Mouse (Mus musculus): ENCODE data around the gene Ehhadh. TPM values are rescaled to one million over a fixed set of nuclear protein-coding genes. Genes with fewer than 3 reads are reported as not detected.
"Not testable (repeated sequence)": the region's sequence is repeated elsewhere in the genome, so short reads cannot be mapped to it uniquely, and the experiment has no call there.

Gene Ehhadh
- total and polyA plus RNA-seq, 2 experiments from 2014 or later = 4.3 to 6.5 TPM

- H3K27me3 ChIP-seq (ENCODE audit: control insufficient read depth, insufficient read depth, low read length) = no peaks in the 10 kb centered on the region
- 2% methylated on average over 47 of the region's 47 CpGs for WGBS
- H3K27ac ChIP-seq (ENCODE audit: low read depth) = peak within 1 kb of the TSS; percentile 86
- DNase-seq (ENCODE audit: low spot score) (peak; percentile 94), ATAC-seq (ENCODE audit: insufficient read depth, low read depth) (peak; percentile 99)
- H3K4me3 ChIP-seq (ENCODE audit: low read depth, low read length) = peak within 1 kb of the TSS; percentile 94
- H3K9me3 ChIP-seq (replicated peaks; ENCODE audit: control insufficient read depth, low read length) = no peaks in the 10 kb centered on the region
- TF ChIP-seq CTCF (IDR thresholded peaks at IDR 0.05; ENCODE audit: low read depth) = no peak
- TF ChIP-seq EP300 (IDR thresholded peaks at IDR 0.05; ENCODE audit: low read depth) = peak; percentile 44; the same call in 1 of the 2 replicates
- H3K4me1 ChIP-seq (ENCODE audit: control insufficient read depth, insufficient read depth) = peaks cover 9% of the 10 kb centered on the region; the same call in 1 of the 2 replicates
- peak within 1 kb of the TSS; percentile 85 for H3K9ac ChIP-seq (replicated peaks; ENCODE audit: low read depth, low read length)
- peaks cover under 1% of the 10 kb centered on the region; the same call in 1 of the 2 replicates for H3K36me3 ChIP-seq (replicated peaks; ENCODE audit: control insufficient read depth, insufficient read depth, low read length)
- H3K4me2 ChIP-seq (ENCODE audit: low read depth, low read length) = peak within 1 kb of the TSS; percentile 90
Measured at GRCm38 (mm10) chr16:21793875-21794696, 6.5 kb upstream of the Ehhadh start, which contains the start of gene Map3k13. TSS of gene Map3k13 (plus strand) at chr16:21794346.

GRCm38 (mm10) chr16:21793080-21793810 is 5.6 kb upstream of the Ehhadh start:
- H3K9me3 ChIP-seq (replicated peaks; ENCODE audit: control insufficient read depth, low read length); H3K4me1 ChIP-seq (ENCODE audit: control insufficient read depth, insufficient read depth); ATAC-seq (ENCODE audit: insufficient read depth, low read depth); H3K27me3 ChIP-seq (ENCODE audit: control insufficient read depth, insufficient read depth, low read length); DNase-seq (ENCODE audit: low spot score); H3K36me3 ChIP-seq (replicated peaks; ENCODE audit: control insufficient read depth, insufficient read depth, low read length): not testable (repeated sequence)
- 23% methylated on average over 2 of the region's 2 CpGs for WGBS
- peak overlapping the region; percentile 86 for H3K27ac ChIP-seq (ENCODE audit: low read depth)
- peak overlapping the region; percentile 85 for H3K9ac ChIP-seq (replicated peaks; ENCODE audit: low read depth, low read length)
- peak overlapping the region; percentile 90 for H3K4me2 ChIP-seq (ENCODE audit: low read depth, low read length)
- H3K4me3 ChIP-seq (ENCODE audit: low read depth, low read length) = peak overlapping the region; percentile 94

GRCm38 (mm10) chr16:21791779-21792178 is 4.2 kb upstream of the Ehhadh start:
- no peak for ATAC-seq (ENCODE audit: insufficient read depth, low read depth)
- Histone ChIP-seq H3K9ac (replicated peaks; ENCODE audit: low read depth, low read length) (no peak overlapping the region), H3K9me3 (replicated peaks; ENCODE audit: control insufficient read depth, low read length) (no peaks in the 10 kb centered on the region), H3K4me1 (ENCODE audit: control insufficient read depth, insufficient read depth) (peaks cover 9% of the 10 kb centered on the region; the same call in 1 of the 2 replicates), H3K4me3 (ENCODE audit: low read depth, low read length) (no peak overlapping the region), H3K36me3 (replicated peaks; ENCODE audit: control insufficient read depth, insufficient read depth, low read length) (no peaks in the 10 kb centered on the region), H3K4me2 (ENCODE audit: low read depth, low read length) (no peak overlapping the region), H3K27me3 (ENCODE audit: control insufficient read depth, insufficient read depth, low read length) (no peaks in the 10 kb centered on the region), H3K27ac (ENCODE audit: low read depth) (no peak overlapping the region)
- no peak for DNase-seq (ENCODE audit: low spot score)
- WGBS = 13% methylated on average over 3 of the region's 3 CpGs
- no peak for TF ChIP-seq CTCF (IDR thresholded peaks at IDR 0.05; ENCODE audit: low read depth)
- TF ChIP-seq EP300 (IDR thresholded peaks at IDR 0.05; ENCODE audit: low read depth) = no peak

GRCm38 (mm10) chr16:21790469-21790868 is 2.9 kb upstream of the Ehhadh start:
- no peaks in the 10 kb centered on the region for H3K36me3 ChIP-seq (replicated peaks; ENCODE audit: control insufficient read depth, insufficient read depth, low read length)
- ATAC-seq (ENCODE audit: insufficient read depth, low read depth) (no peak), DNase-seq (ENCODE audit: low spot score) (no peak)
- H3K4me3 ChIP-seq (ENCODE audit: low read depth, low read length) = no peak overlapping the region
- H3K4me2 ChIP-seq (ENCODE audit: low read depth, low read length) = no peak overlapping the region
- no peaks in the 10 kb centered on the region for H3K27me3 ChIP-seq (ENCODE audit: control insufficient read depth, insufficient read depth, low read length)
- peaks cover 9% of the 10 kb centered on the region; the same call in 1 of the 2 replicates for H3K4me1 ChIP-seq (ENCODE audit: control insufficient read depth, insufficient read depth)
- no peaks in the 10 kb centered on the region for H3K9me3 ChIP-seq (replicated peaks; ENCODE audit: control insufficient read depth, low read length)
- no peak for TF ChIP-seq EP300 (IDR thresholded peaks at IDR 0.05; ENCODE audit: low read depth)
- 18% methylated on average over 1 of the region's 1 CpGs for WGBS
- no peak overlapping the region for H3K27ac ChIP-seq (ENCODE audit: low read depth)
- no peak overlapping the region for H3K9ac ChIP-seq (replicated peaks; ENCODE audit: low read depth, low read length)

GRCm38 (mm10) chr16:21789180-21789579 is 1.6 kb upstream of the Ehhadh start:
- WGBS = 77% methylated on average over 2 of the region's 2 CpGs
- Histone ChIP-seq H3K4me2 (ENCODE audit: low read depth, low read length) (no peak overlapping the region), H3K4me1 (ENCODE audit: control insufficient read depth, insufficient read depth) (0 out of 2 replicates have a peak, but pooled peaks cover 5% of the 10 kb centered on the region), H3K9me3 (replicated peaks; ENCODE audit: control insufficient read depth, low read length) (no peaks in the 10 kb centered on the region), H3K27me3 (ENCODE audit: control insufficient read depth, insufficient read depth, low read length) (no peaks in the 10 kb centered on the region), H3K9ac (replicated peaks; ENCODE audit: low read depth, low read length) (no peak overlapping the region), H3K4me3 (ENCODE audit: low read depth, low read length) (no peak overlapping the region), H3K36me3 (replicated peaks; ENCODE audit: control insufficient read depth, insufficient read depth, low read length) (no peaks in the 10 kb centered on the region), H3K27ac (ENCODE audit: low read depth) (no peak overlapping the region)
- ATAC-seq (ENCODE audit: insufficient read depth, low read depth) = no peak
- TF ChIP-seq EP300 (IDR thresholded peaks at IDR 0.05; ENCODE audit: low read depth) = no peak
- TF ChIP-seq CTCF (IDR thresholded peaks at IDR 0.05; ENCODE audit: low read depth) = no peak
- DNase-seq (ENCODE audit: low spot score) = no peak
